Mouse (Mus musculus): ENCODE data around the gene Vdac2. TPM values are rescaled to one million over a fixed set of nuclear protein-coding genes. Genes with fewer than 3 reads are reported as not detected.

Vdac2 gene
- polyA plus RNA-seq, 2 experiments: 80.9 to 126 TPM

- H3K9me3 ChIP-seq (ENCODE audit: control insufficient read depth, low read length): no peaks in the 10 kb centered on the region
- WGBS (ENCODE audit: insufficient replicate concordance): 43% methylated on average over 24 of the region's 24 CpGs
- peaks cover 7% of the 10 kb centered on the region for H3K36me3 ChIP-seq (replicated peaks; ENCODE audit: control insufficient read depth, insufficient read depth, low read depth)
- H3K4me2 ChIP-seq (ENCODE audit: low read depth): peak overlapping the region; percentile 59
- H3K27ac ChIP-seq: peak overlapping the region; percentile 82
- peak; percentile 60 to 64 (median 63) for DNase-seq (ENCODE audit: low read depth in 3 of 3, low spot score in 3 of 3)
- TF ChIP-seq EP300 (IDR thresholded peaks at IDR 0.05; ENCODE audit: low read depth) (peak; percentile 88), CTCF (IDR thresholded peaks at IDR 0.05; ENCODE audit: low read depth) (no peak)
- peaks cover 45 to 59% of the 10 kb centered on the region in 2 experiments for H3K4me1 ChIP-seq (replicated peaks; ENCODE audit: control insufficient read depth in 2 of 2, insufficient read depth in 2 of 2, low read length in 1 of 2)
- peak; percentile 55 for ATAC-seq (ENCODE audit: insufficient read depth)
- H3K9ac ChIP-seq (replicated peaks): peak overlapping the region; percentile 31; the same call in 1 of the 2 replicates
- no peaks in the 10 kb centered on the region for H3K27me3 ChIP-seq (ENCODE audit: control insufficient read depth, insufficient read depth, low read length)
- peak overlapping the region; percentile 13 to 15; a peak in 2 of 4 replicates for H3K4me3 ChIP-seq (ENCODE audit: insufficient read depth in 1 of 2, low read depth in 2 of 2, low read length in 2 of 2)
Observed at GRCm38 (mm10) chr14:21850419-21851127, 25.5 kb downstream of the Vdac2 start.

- no peaks in the 10 kb centered on the region for H3K9me3 ChIP-seq (ENCODE audit: control insufficient read depth, low read length)
- H3K27me3 ChIP-seq (ENCODE audit: control insufficient read depth, insufficient read depth, low read length): no peaks in the 10 kb centered on the region
- DNase-seq (ENCODE audit: low read depth in 3 of 3, low spot score in 3 of 3) (peak in 1 of 3 experiments; percentile 60), ATAC-seq (ENCODE audit: insufficient read depth) (no peak)
- peaks cover 42 to 52% of the 10 kb centered on the region in 2 experiments for H3K4me1 ChIP-seq (replicated peaks; ENCODE audit: control insufficient read depth in 2 of 2, insufficient read depth in 2 of 2, low read length in 1 of 2)
- H3K4me3 ChIP-seq (ENCODE audit: insufficient read depth in 1 of 2, low read depth in 2 of 2, low read length in 2 of 2): no peak overlapping the region
- TF ChIP-seq EP300 (IDR thresholded peaks at IDR 0.05; ENCODE audit: low read depth): no peak
- no peaks in the 10 kb centered on the region for H3K36me3 ChIP-seq (replicated peaks; ENCODE audit: control insufficient read depth, insufficient read depth, low read depth)
- WGBS (ENCODE audit: insufficient replicate concordance): 51% methylated on average over 16 of the region's 16 CpGs
- H3K4me2 ChIP-seq (ENCODE audit: low read depth): peak overlapping the region; percentile 65
- peak overlapping the region; percentile 36; the same call in 1 of the 2 replicates for H3K9ac ChIP-seq (replicated peaks)
- H3K27ac ChIP-seq: peak overlapping the region; percentile 83
Observed at GRCm38 (mm10) chr14:21851996-21852791, 27.2 kb downstream of the Vdac2 start.

- H3K9ac ChIP-seq (replicated peaks): peak overlapping the region; percentile 62
- 2% methylated on average over 17 of the region's 17 CpGs for WGBS (ENCODE audit: insufficient replicate concordance)
- peak overlapping the region; percentile 83 for H3K27ac ChIP-seq
- DNase-seq (ENCODE audit: low read depth in 3 of 3, low spot score in 3 of 3) (peak; percentile 80 to 84 (median 82)), ATAC-seq (ENCODE audit: insufficient read depth) (peak; percentile 23; the same call in 1 of the 2 replicates)
- H3K4me2 ChIP-seq (ENCODE audit: low read depth): peak overlapping the region; percentile 65
- H3K27me3 ChIP-seq (ENCODE audit: control insufficient read depth, insufficient read depth, low read length): no peaks in the 10 kb centered on the region
- peak overlapping the region; percentile 35 to 50 for H3K4me3 ChIP-seq (ENCODE audit: insufficient read depth in 1 of 2, low read depth in 2 of 2, low read length in 2 of 2)
- H3K9me3 ChIP-seq (ENCODE audit: control insufficient read depth, low read length): no peaks in the 10 kb centered on the region
- H3K4me1 ChIP-seq (replicated peaks; ENCODE audit: control insufficient read depth in 2 of 2, insufficient read depth in 2 of 2, low read length in 1 of 2): peaks cover 38 to 52% of the 10 kb centered on the region in 2 experiments
- TF ChIP-seq EP300 (IDR thresholded peaks at IDR 0.05; ENCODE audit: low read depth): no peak; the same call in 1 of the 2 replicates
- TF ChIP-seq CTCF (IDR thresholded peaks at IDR 0.05; ENCODE audit: low read depth): peak; percentile 90
- H3K36me3 ChIP-seq (replicated peaks; ENCODE audit: control insufficient read depth, insufficient read depth, low read depth): no peaks in the 10 kb centered on the region
Observed at GRCm38 (mm10) chr14:21853456-21854109, 28.5 kb downstream of the Vdac2 start.

GRCm38 (mm10) chr14:21854271-21854670 is 29.2 kb downstream of the Vdac2 start:
- Histone ChIP-seq H3K36me3 (replicated peaks; ENCODE audit: control insufficient read depth, insufficient read depth, low read depth) (no peaks in the 10 kb centered on the region), H3K27me3 (ENCODE audit: control insufficient read depth, insufficient read depth, low read length) (no peaks in the 10 kb centered on the region), H3K27ac (no peak overlapping the region), H3K4me3 (ENCODE audit: insufficient read depth in 1 of 2, low read depth in 2 of 2, low read length in 2 of 2) (no peak overlapping the region), H3K4me1 (replicated peaks; ENCODE audit: control insufficient read depth in 2 of 2, insufficient read depth in 2 of 2, low read length in 1 of 2) (peaks cover 37 to 49% of the 10 kb centered on the region in 2 experiments), H3K4me2 (ENCODE audit: low read depth) (peak overlapping the region; percentile 65; the same call in 1 of the 2 replicates), H3K9me3 (ENCODE audit: control insufficient read depth, low read length) (no peaks in the 10 kb centered on the region), H3K9ac (replicated peaks) (no peak overlapping the region)
- WGBS (ENCODE audit: insufficient replicate concordance): 52% methylated on average over 9 of the region's 9 CpGs
- DNase-seq (ENCODE audit: low read depth in 3 of 3, low spot score in 3 of 3) (no peak), ATAC-seq (ENCODE audit: insufficient read depth) (no peak)
- TF ChIP-seq EP300 (IDR thresholded peaks at IDR 0.05; ENCODE audit: low read depth) (no peak), CTCF (IDR thresholded peaks at IDR 0.05; ENCODE audit: low read depth) (no peak)
